ENCODE assay signal across 13 mouse cellular contexts in genomic region chr12:110770479-110771247, GRCm38 (mm10). TPM values are rescaled to one million over a fixed set of nuclear protein-coding genes. Genes with fewer than 3 reads are reported as not detected.
DNase-seq lines count a peak whose midpoint lies in the region; ATAC-seq and TF ChIP-seq lines count a peak whose summit lies in the region.
"Had no signal": no experiment of that assay in that cellular context is flagged by ENCODE, and none has a peak within 500 bp of the region (broad histone marks: within the 10 kb centered on the region; RNA-seq: fewer than 3 reads in every experiment).

No protein-coding gene starts in this region.

- H3K9me3 ChIP-seq in liver, postnatal 0 days (ENCODE audit: low read length), result no peaks in the 10 kb centered on the region
- no peaks in the 10 kb centered on the region for H3K9me3 ChIP-seq in intestine, embryonic 15.5 days
- H3K9me3 ChIP-seq in forebrain, embryonic 10.5 days, result no peaks in the 10 kb centered on the region
- H3K9me3 ChIP-seq: heart, embryonic 13.5 days; hindbrain, embryonic 15.5 days had no signal

- WGBS in liver, postnatal 0 days (ENCODE audit: insufficient replicate concordance), result 56% methylated on average over 10 of the region's 10 CpGs
- WGBS in intestine, embryonic 15.5 days, result 87% methylated on average over 10 of the region's 10 CpGs
- WGBS in forebrain, embryonic 10.5 days, result 95% methylated on average over 10 of the region's 10 CpGs

- no peak for TF ChIP-seq CTCF in liver, postnatal 0 days (IDR thresholded peaks at IDR 0.05; ENCODE audit: low read depth)

- no peak overlapping the region for H3K9ac ChIP-seq in liver, postnatal 0 days (replicated peaks)
- H3K9ac ChIP-seq in intestine, embryonic 15.5 days, result no peak overlapping the region
- H3K9ac ChIP-seq: heart, embryonic 13.5 days; hindbrain, embryonic 15.5 days; lung, embryonic 14.5 days had no signal

- no peaks in the 10 kb centered on the region for H3K36me3 ChIP-seq in liver, postnatal 0 days (replicated peaks; ENCODE audit: insufficient read depth, low read length)
- no peaks in the 10 kb centered on the region for H3K36me3 ChIP-seq in intestine, embryonic 15.5 days
- H3K36me3 ChIP-seq in forebrain, embryonic 10.5 days (replicated peaks), result 0 out of 2 replicates have a peak, but pooled peaks cover 4% of the 10 kb centered on the region
- H3K36me3 ChIP-seq: heart, embryonic 13.5 days; hindbrain, embryonic 15.5 days had no signal

- no peaks in the 10 kb centered on the region for H3K27me3 ChIP-seq in liver, postnatal 0 days (ENCODE audit: insufficient read depth, low read length)
- no peaks in the 10 kb centered on the region for H3K27me3 ChIP-seq in intestine, embryonic 15.5 days (replicated peaks)
- no peaks in the 10 kb centered on the region for H3K27me3 ChIP-seq in forebrain, embryonic 10.5 days (ENCODE audit: poor library complexity, severe bottlenecking)
- H3K27me3 ChIP-seq: heart, embryonic 13.5 days; hindbrain, embryonic 15.5 days had no signal

- peaks cover 13% of the 10 kb centered on the region for H3K4me1 ChIP-seq in liver, postnatal 0 days (ENCODE audit: insufficient read depth)
- 0 out of 2 replicates have a peak, but pooled peaks cover 8% of the 10 kb centered on the region for H3K4me1 ChIP-seq in intestine, embryonic 15.5 days (replicated peaks)
- H3K4me1 ChIP-seq in forebrain, embryonic 10.5 days, result peaks cover 4% of the 10 kb centered on the region

- no peak overlapping the region for H3K4me3 ChIP-seq in liver, postnatal 0 days (ENCODE audit: low read depth, low read length)
- no peak overlapping the region for H3K4me3 ChIP-seq in intestine, embryonic 15.5 days (replicated peaks)
- no peak overlapping the region for H3K4me3 ChIP-seq in forebrain, embryonic 10.5 days
- H3K4me3 ChIP-seq: erythroblast, embryonic 14.5 days; heart, embryonic 13.5 days; hindbrain, embryonic 15.5 days had no signal

- peak; percentile 63 for ATAC-seq in liver, postnatal 0 days
- ATAC-seq in intestine, embryonic 15.5 days, result no peak

- DNase-seq in lung, postnatal 36 days, result peak; percentile 54
- no peak for DNase-seq in lung, postnatal 14 days
- peak; percentile 61 for DNase-seq in R1 (ENCODE audit: low read depth, low spot score)
- DNase-seq in liver, postnatal 0 days, result no peak
- DNase-seq in thymus, postnatal 25 days, result peak; percentile 35
- DNase-seq in testis, postnatal 10 days (ENCODE audit: low spot score), result no peak
- DNase-seq in forebrain, embryonic 10.5 days (ENCODE audit: extremely low spot score, low spot score), result no peak
- DNase-seq: kidney, postnatal 36 days; lung, embryonic 14.5 days had no signal

- H3K4me2 ChIP-seq in liver, postnatal 0 days (ENCODE audit: low read depth, low read length), result no peak overlapping the region
- H3K4me2 ChIP-seq in intestine, embryonic 15.5 days (replicated peaks), result no peak overlapping the region
- H3K4me2 ChIP-seq: heart, embryonic 13.5 days; hindbrain, embryonic 15.5 days; lung, embryonic 14.5 days had no signal

- no peak for TF ChIP-seq EP300 in liver, postnatal 0 days (IDR thresholded peaks at IDR 0.05; ENCODE audit: low read depth)

- peak overlapping the region; percentile 20; the same call in 1 of the 2 replicates for H3K27ac ChIP-seq in liver, postnatal 0 days (ENCODE audit: low read depth)
- no peak overlapping the region for H3K27ac ChIP-seq in intestine, embryonic 15.5 days
- H3K27ac ChIP-seq in forebrain, embryonic 10.5 days, result no peak overlapping the region
- H3K27ac ChIP-seq: heart, embryonic 13.5 days had no signal

RNA-seq across cellular contexts. Expression of gene Wdr20, which starts 32.9 kb away (rescaled TPM):
- 6.4 and 7.0 TPM in 2 replicates for polyA plus RNA-seq in liver, postnatal 0 days (2015; fragmentation: Nextera tagmentation; extraction: Ambion mirVana)
- 19.8 and 21.7 TPM in 2 replicates for polyA plus RNA-seq in intestine, embryonic 15.5 days (2015; fragmentation: Nextera tagmentation; extraction: Ambion mirVana)
- 22.5 and 23.5 TPM in 2 replicates for polyA plus RNA-seq in forebrain, embryonic 10.5 days (2016; fragmentation: Nextera tagmentation; extraction: Ambion mirVana)

Comparison
In these comparisons a context has a peak if more than half of its experiments do, and no peak if none do; other contexts are left out.
1. DNase-seq: peak in lung, postnatal 36 days (single experiment), R1 (single experiment) and thymus, postnatal 25 days (single experiment); none in lung, postnatal 14 days (single experiment), liver, postnatal 0 days (single experiment), testis, postnatal 10 days (single experiment) and forebrain, embryonic 10.5 days (single experiment).